Mouse (Mus musculus): ENCODE measurements around the gene Fut7.

DNA sequence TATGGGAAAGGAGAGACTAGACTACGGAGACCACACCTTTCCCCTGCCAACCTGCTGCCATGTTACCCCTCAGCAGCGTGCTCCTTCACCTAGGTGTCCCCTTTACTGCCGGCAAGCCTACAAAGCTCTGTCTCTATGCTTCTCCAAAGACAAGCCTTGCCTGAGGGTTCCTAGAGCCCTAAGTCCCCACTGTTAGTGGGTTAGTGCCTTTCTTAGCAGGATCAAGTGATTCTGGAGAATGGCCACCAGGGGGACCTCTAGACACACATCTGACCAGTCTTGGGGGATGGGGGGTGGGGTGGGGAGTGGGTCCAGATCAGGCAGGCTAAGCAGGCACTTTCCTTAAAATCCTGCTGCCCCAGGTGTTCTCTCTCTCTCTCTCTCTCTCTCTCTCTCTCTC is 1.2 kb upstream of the Fut7 start:
- TF ChIP-seq POLR2A (IDR thresholded peaks at IDR 0.05; ENCODE audit: borderline replicate concordance, control insufficient read depth, low read depth, low read length) (no peak), CTCF (IDR thresholded peaks at IDR 0.05; ENCODE audit: control insufficient read depth, insufficient read depth, low read length) (peak; percentile 54)

Data from bone marrow, adult 2 months (tissue).